8 mouse cellular contexts compared by ENCODE assay signal in the genomic region with DNA sequence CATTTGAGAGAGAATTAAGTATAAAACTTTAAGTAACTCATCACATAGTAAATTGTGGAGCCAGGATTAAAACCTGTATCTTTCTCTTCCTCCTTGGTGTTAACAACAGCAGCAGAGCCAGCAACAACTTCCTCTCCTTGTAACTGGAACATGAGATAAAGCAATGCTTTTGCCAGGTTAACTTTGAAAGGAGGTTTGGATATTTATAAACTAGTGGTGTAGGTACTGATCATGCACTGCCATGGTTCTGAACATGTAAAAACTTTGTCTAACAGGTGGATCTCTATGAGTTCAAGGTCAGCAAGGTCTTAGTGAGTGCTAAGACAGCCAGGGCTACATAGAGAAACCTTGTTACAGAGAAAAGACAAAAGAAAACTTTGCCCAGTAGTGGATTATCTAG. TPM values are rescaled to one million over a fixed set of nuclear protein-coding genes. Genes with fewer than 3 reads are reported as not detected.
DNase-seq lines count a peak whose midpoint lies in the region; ATAC-seq and TF ChIP-seq lines count a peak whose summit lies in the region.

No protein-coding gene starts in this region.

- no peaks in the 10 kb centered on the region for H3K27me3 ChIP-seq in lung, embryonic 14.5 days (ENCODE audit: insufficient read depth, low read length)
- no peaks in the 10 kb centered on the region for H3K27me3 ChIP-seq in heart, embryonic 11.5 days (ENCODE audit: control insufficient read depth, insufficient read depth, low read length)
- H3K27me3 ChIP-seq in limb, embryonic 14.5 days (ENCODE audit: control insufficient read depth, insufficient read depth, low read length) = no peaks in the 10 kb centered on the region

- ATAC-seq in lung, embryonic 14.5 days (ENCODE audit: insufficient read depth) = no peak
- no peak for ATAC-seq in heart, embryonic 11.5 days (replicated peaks; ENCODE audit: insufficient number of reproducible peaks, low FRiP score, low TSS enrichment)
- no peak for ATAC-seq in limb, embryonic 14.5 days (ENCODE audit: low FRiP score, low read depth)
- no peak for ATAC-seq in inflammation-experienced regulatory T-cells, adult 6 months

- no peak overlapping the region for H3K27ac ChIP-seq in lung, embryonic 14.5 days (ENCODE audit: low read depth)
- no peak overlapping the region for H3K27ac ChIP-seq in heart, embryonic 11.5 days (ENCODE audit: low read depth, low read length)
- H3K27ac ChIP-seq in limb, embryonic 14.5 days (replicated peaks; ENCODE audit: low read depth, low read length) = no peak overlapping the region

- TF ChIP-seq CTCF in lung, embryonic 14.5 days (IDR thresholded peaks at IDR 0.05; ENCODE audit: low read depth) = no peak

- TF ChIP-seq POLR2A in limb, embryonic 14.5 days (IDR thresholded peaks at IDR 0.05; ENCODE audit: borderline replicate concordance, extremely low read depth, insufficient read depth, insufficient read length) = no peak

- peaks cover 5% of the 10 kb centered on the region; the same call in 1 of the 2 replicates for H3K4me1 ChIP-seq in lung, embryonic 14.5 days (ENCODE audit: insufficient read depth)
- peaks cover 3% of the 10 kb centered on the region; the same call in 1 of the 2 replicates for H3K4me1 ChIP-seq in heart, embryonic 11.5 days (ENCODE audit: control insufficient read depth, insufficient read depth, low read length)
- H3K4me1 ChIP-seq in limb, embryonic 14.5 days (ENCODE audit: control insufficient read depth, insufficient read depth, low read length) = peaks cover 9% of the 10 kb centered on the region

- peak overlapping the region; percentile 68 for H3K4me2 ChIP-seq in lung, embryonic 14.5 days
- peak overlapping the region; percentile 62 for H3K4me2 ChIP-seq in heart, embryonic 11.5 days
- peak overlapping the region; percentile 56 for H3K4me2 ChIP-seq in limb, embryonic 14.5 days (replicated peaks; ENCODE audit: low read depth, low read length, severe bottlenecking)

- peak overlapping the region; percentile 17; the same call in 1 of the 2 replicates for H3K9ac ChIP-seq in lung, embryonic 14.5 days
- H3K9ac ChIP-seq in heart, embryonic 11.5 days (ENCODE audit: low read depth, low read length) = no peak overlapping the region
- H3K9ac ChIP-seq in limb, embryonic 14.5 days (ENCODE audit: low read depth, low read length, severe bottlenecking) = peak overlapping the region; percentile 3; the same call in 1 of the 2 replicates

- DNase-seq in lung, embryonic 14.5 days = peak; percentile 9
- DNase-seq in lung, postnatal 36 days = no peak
- no peak for DNase-seq in limb, embryonic 14.5 days (ENCODE audit: low spot score)
- peak; percentile 9 for DNase-seq in skeletal muscle tissue, adult 2 months (ENCODE audit: low read depth, low spot score)
- no peak for DNase-seq in right cerebral cortex, postnatal 4 days
- DNase-seq in gastrocnemius, postnatal 25 days = no peak

- H3K9me3 ChIP-seq in lung, embryonic 14.5 days (ENCODE audit: low read depth, low read length) = no peaks in the 10 kb centered on the region
- H3K9me3 ChIP-seq in heart, embryonic 11.5 days (replicated peaks; ENCODE audit: control insufficient read depth, low read length) = no peaks in the 10 kb centered on the region
- H3K9me3 ChIP-seq in limb, embryonic 14.5 days (ENCODE audit: control insufficient read depth, low read length) = no peaks in the 10 kb centered on the region

- H3K4me3 ChIP-seq in lung, embryonic 14.5 days (ENCODE audit: low read depth, low read length) = peak overlapping the region; percentile 30
- H3K4me3 ChIP-seq in heart, embryonic 11.5 days (ENCODE audit: low read depth, low read length) = peak overlapping the region; percentile 20
- H3K4me3 ChIP-seq in limb, embryonic 14.5 days (replicated peaks; ENCODE audit: low read length) = peak overlapping the region; percentile 31

- no peaks in the 10 kb centered on the region for H3K36me3 ChIP-seq in lung, embryonic 14.5 days (ENCODE audit: insufficient read depth)
- H3K36me3 ChIP-seq in heart, embryonic 11.5 days (ENCODE audit: control insufficient read depth, insufficient read depth, low read length) = 0 out of 2 replicates have a peak, but pooled peaks cover 4% of the 10 kb centered on the region
- H3K36me3 ChIP-seq in limb, embryonic 14.5 days (ENCODE audit: control insufficient read depth, insufficient read depth, low read length) = 0 out of 2 replicates have a peak, but pooled peaks cover 4% of the 10 kb centered on the region

RNA-seq across cellular contexts. Expression of gene Bmpr2, which starts 3.4 kb away (rescaled TPM):
- 14.4 and 14.7 TPM in 2 replicates for polyA plus RNA-seq in lung, embryonic 14.5 days (2014; fragmentation: Nextera tagmentation; extraction: Ambion mirVana)
- 12.0 and 12.7 TPM in 2 replicates for polyA plus RNA-seq in heart, embryonic 11.5 days (2014; fragmentation: Nextera tagmentation; extraction: Ambion mirVana)
- polyA plus RNA-seq in limb, embryonic 14.5 days (2012; rRNA removed) = 14.6 and 16.6 TPM in 2 replicates
- 15.2 and 17.0 TPM in 2 replicates for polyA plus RNA-seq in limb, embryonic 14.5 days (2014; fragmentation: Nextera tagmentation; extraction: Ambion mirVana)
- total RNA-seq in gastrocnemius, postnatal 25 days (2021) = 10 to 100 TPM; 35.6 TPM
- polyA plus RNA-seq in inflammation-experienced regulatory T-cells, adult 6 months (2017; shearing (Covaris generic)) = 1 to 10 TPM; 2.6 to 3.5 (median 3.3) TPM

Comparison
In these comparisons a context has a peak if more than half of its experiments do, and no peak if none do; other contexts are left out.
1. DNase-seq: peak in lung, embryonic 14.5 days (single experiment) and skeletal muscle tissue, adult 2 months (single experiment); none in lung, postnatal 36 days (single experiment), limb, embryonic 14.5 days (single experiment), right cerebral cortex, postnatal 4 days (single experiment) and gastrocnemius, postnatal 25 days (single experiment).
2. Peak in every context shown above with its lines, with median percentiles within 50 percentile points of each other: H3K4me2 ChIP-seq and H3K4me3 ChIP-seq.